Mouse (Mus musculus): Measurements from ENCODE around the gene Tbc1d21. TPM values are rescaled to one million over a fixed set of nuclear protein-coding genes. Genes with fewer than 3 reads are reported as not detected.

The Tbc1d21 gene
- polyA plus RNA-seq, 1 experiment = not detected

- 34% methylated on average over 5 of the region's 5 CpGs for WGBS
- TF ChIP-seq CTCF (IDR thresholded peaks at IDR 0.05; ENCODE audit: borderline replicate concordance, control insufficient read depth, extremely low read depth, insufficient read depth, low read length, poor library complexity) (no peak), POLR2A (IDR thresholded peaks at IDR 0.05; ENCODE audit: control insufficient read depth, extremely low read depth, insufficient read depth, low read length, poor library complexity) (no peak)
Measured at GRCm38 (mm10) chr9:58399609-58400008, 29.4 kb upstream of the Tbc1d21 start.

GRCm38 (mm10) chr9:58394605-58395004 is 24.4 kb upstream of the Tbc1d21 start:
- TF ChIP-seq CTCF (IDR thresholded peaks at IDR 0.05; ENCODE audit: borderline replicate concordance, control insufficient read depth, extremely low read depth, insufficient read depth, low read length, poor library complexity) (no peak), POLR2A (IDR thresholded peaks at IDR 0.05; ENCODE audit: control insufficient read depth, extremely low read depth, insufficient read depth, low read length, poor library complexity) (no peak)
- 94% methylated on average over 8 of the region's 8 CpGs for WGBS
- H3K27me3 ChIP-seq (ENCODE audit: control insufficient read depth, insufficient read depth, low read length) = no peaks in the 10 kb centered on the region

More at GRCm38 (mm10) chr9:58399609-58400008, 29.4 kb upstream of the Tbc1d21 start:
- no peaks in the 10 kb centered on the region for H3K27me3 ChIP-seq (ENCODE audit: control insufficient read depth, insufficient read depth, low read length)
- no peak overlapping the region for H3K4me3 ChIP-seq (ENCODE audit: control insufficient read depth, insufficient read depth, low read length)
- H3K4me1 ChIP-seq (replicated peaks; ENCODE audit: control insufficient read depth, insufficient read depth, low read length) = no peaks in the 10 kb centered on the region
- no peak overlapping the region for H3K27ac ChIP-seq (ENCODE audit: control insufficient read depth, insufficient read depth, low read length)
- H3K36me3 ChIP-seq (ENCODE audit: control insufficient read depth, insufficient read depth, low read length) = no peaks in the 10 kb centered on the region
- DNase-seq = no peak

GRCm38 (mm10) chr9:58393875-58394274 is 23.6 kb upstream of the Tbc1d21 start:
- H3K27me3 ChIP-seq (ENCODE audit: control insufficient read depth, insufficient read depth, low read length) = no peaks in the 10 kb centered on the region
- H3K4me3 ChIP-seq (ENCODE audit: control insufficient read depth, insufficient read depth, low read length) = no peak overlapping the region
- WGBS = 17% methylated on average over 1 of the region's 1 CpGs
- TF ChIP-seq POLR2A (IDR thresholded peaks at IDR 0.05; ENCODE audit: control insufficient read depth, extremely low read depth, insufficient read depth, low read length, poor library complexity) (no peak), CTCF (IDR thresholded peaks at IDR 0.05; ENCODE audit: borderline replicate concordance, control insufficient read depth, extremely low read depth, insufficient read depth, low read length, poor library complexity) (no peak)
- no peak overlapping the region for H3K27ac ChIP-seq (ENCODE audit: control insufficient read depth, insufficient read depth, low read length)
- no peaks in the 10 kb centered on the region for H3K36me3 ChIP-seq (ENCODE audit: control insufficient read depth, insufficient read depth, low read length)
- no peak for DNase-seq
- no peaks in the 10 kb centered on the region for H3K4me1 ChIP-seq (replicated peaks; ENCODE audit: control insufficient read depth, insufficient read depth, low read length)

More at GRCm38 (mm10) chr9:58394605-58395004, 24.4 kb upstream of the Tbc1d21 start:
- DNase-seq = no peak
- H3K36me3 ChIP-seq (ENCODE audit: control insufficient read depth, insufficient read depth, low read length) = no peaks in the 10 kb centered on the region
- H3K27ac ChIP-seq (ENCODE audit: control insufficient read depth, insufficient read depth, low read length) = no peak overlapping the region
- H3K4me3 ChIP-seq (ENCODE audit: control insufficient read depth, insufficient read depth, low read length) = no peak overlapping the region
- no peaks in the 10 kb centered on the region for H3K4me1 ChIP-seq (replicated peaks; ENCODE audit: control insufficient read depth, insufficient read depth, low read length)

- Histone ChIP-seq H3K4me3 (ENCODE audit: control insufficient read depth, insufficient read depth, low read length) (no peak overlapping the region), H3K27me3 (ENCODE audit: control insufficient read depth, insufficient read depth, low read length) (no peaks in the 10 kb centered on the region), H3K36me3 (ENCODE audit: control insufficient read depth, insufficient read depth, low read length) (no peaks in the 10 kb centered on the region), H3K4me1 (replicated peaks; ENCODE audit: control insufficient read depth, insufficient read depth, low read length) (no peaks in the 10 kb centered on the region), H3K27ac (ENCODE audit: control insufficient read depth, insufficient read depth, low read length) (no peak overlapping the region)
- TF ChIP-seq POLR2A (IDR thresholded peaks at IDR 0.05; ENCODE audit: control insufficient read depth, extremely low read depth, insufficient read depth, low read length, poor library complexity) = no peak
- TF ChIP-seq CTCF (IDR thresholded peaks at IDR 0.05; ENCODE audit: borderline replicate concordance, control insufficient read depth, extremely low read depth, insufficient read depth, low read length, poor library complexity) = no peak
- 83% methylated on average over 3 of the region's 3 CpGs for WGBS
- DNase-seq = no peak
Measured at GRCm38 (mm10) chr9:58388381-58388780, 18.1 kb upstream of the Tbc1d21 start.

GRCm38 (mm10) chr9:58378878-58379277 is 8.6 kb upstream of the Tbc1d21 start:
- TF ChIP-seq POLR2A (IDR thresholded peaks at IDR 0.05; ENCODE audit: control insufficient read depth, extremely low read depth, insufficient read depth, low read length, poor library complexity) (no peak), CTCF (IDR thresholded peaks at IDR 0.05; ENCODE audit: borderline replicate concordance, control insufficient read depth, extremely low read depth, insufficient read depth, low read length, poor library complexity) (no peak)
- no peak overlapping the region for H3K27ac ChIP-seq (ENCODE audit: control insufficient read depth, insufficient read depth, low read length)
- DNase-seq = no peak
- no peak overlapping the region for H3K4me3 ChIP-seq (ENCODE audit: control insufficient read depth, insufficient read depth, low read length)
- no peaks in the 10 kb centered on the region for H3K4me1 ChIP-seq (replicated peaks; ENCODE audit: control insufficient read depth, insufficient read depth, low read length)
- no peaks in the 10 kb centered on the region for H3K27me3 ChIP-seq (ENCODE audit: control insufficient read depth, insufficient read depth, low read length)
- 74% methylated on average over 4 of the region's 4 CpGs for WGBS
- no peaks in the 10 kb centered on the region for H3K36me3 ChIP-seq (ENCODE audit: control insufficient read depth, insufficient read depth, low read length)

- TF ChIP-seq POLR2A (IDR thresholded peaks at IDR 0.05; ENCODE audit: control insufficient read depth, extremely low read depth, insufficient read depth, low read length, poor library complexity) (no peak), CTCF (IDR thresholded peaks at IDR 0.05; ENCODE audit: borderline replicate concordance, control insufficient read depth, extremely low read depth, insufficient read depth, low read length, poor library complexity) (no peak)
- WGBS = 82% methylated on average over 12 of the region's 12 CpGs
- H3K4me3 ChIP-seq (ENCODE audit: control insufficient read depth, insufficient read depth, low read length) = no peak overlapping the region
- H3K4me1 ChIP-seq (replicated peaks; ENCODE audit: control insufficient read depth, insufficient read depth, low read length) = no peaks in the 10 kb centered on the region
- no peaks in the 10 kb centered on the region for H3K27me3 ChIP-seq (ENCODE audit: control insufficient read depth, insufficient read depth, low read length)
- H3K36me3 ChIP-seq (ENCODE audit: control insufficient read depth, insufficient read depth, low read length) = no peaks in the 10 kb centered on the region
- DNase-seq = no peak
- no peak overlapping the region for H3K27ac ChIP-seq (ENCODE audit: control insufficient read depth, insufficient read depth, low read length)
Measured at GRCm38 (mm10) chr9:58373912-58374431, 3.7 kb upstream of the Tbc1d21 start.

GRCm38 (mm10) chr9:58371914-58372313 is 1.7 kb upstream of the Tbc1d21 start:
- TF ChIP-seq CTCF (IDR thresholded peaks at IDR 0.05; ENCODE audit: borderline replicate concordance, control insufficient read depth, extremely low read depth, insufficient read depth, low read length, poor library complexity) (no peak), POLR2A (IDR thresholded peaks at IDR 0.05; ENCODE audit: control insufficient read depth, extremely low read depth, insufficient read depth, low read length, poor library complexity) (no peak)
- DNase-seq = no peak
- no peak overlapping the region for H3K27ac ChIP-seq (ENCODE audit: control insufficient read depth, insufficient read depth, low read length)
- H3K4me1 ChIP-seq (replicated peaks; ENCODE audit: control insufficient read depth, insufficient read depth, low read length) = no peaks in the 10 kb centered on the region
- H3K4me3 ChIP-seq (ENCODE audit: control insufficient read depth, insufficient read depth, low read length) = no peak overlapping the region
- H3K27me3 ChIP-seq (ENCODE audit: control insufficient read depth, insufficient read depth, low read length) = no peaks in the 10 kb centered on the region
- no peaks in the 10 kb centered on the region for H3K36me3 ChIP-seq (ENCODE audit: control insufficient read depth, insufficient read depth, low read length)
- 35% methylated on average over 8 of the region's 8 CpGs for WGBS

All from thymus, adult 2 months (tissue).